Mouse (Mus musculus) gastrocnemius, adult 8-10 months (tissue): Measurements from ENCODE around the gene Pgf. TPM values are rescaled to one million over a fixed set of nuclear protein-coding genes. Genes with fewer than 3 reads are reported as not detected.

Experiments used
- DNase-seq, 2 experiments: peaks; one replicate each; pipeline ENCODE4 v3.0.0; 2022; ENCODE audit warnings: low spot score in 2 of 2
- total RNA-seq, 4 experiments: library from RNA; stranded (reverse); gene quantifications; 2 replicates each; pipeline ENCODE4 v1.2.4; 2022

Gene Pgf
- total RNA-seq, result 1 to 10 TPM in 3 of 4 experiments, under 1 TPM in 1; 0.70 to 2.1 (median 1.5) TPM

GRCm38 (mm10) chr12:85177740-85178239 lies at the start of gene Pgf:
TSS of gene Pgf (minus strand) at chr12:85177790.
- DNase-seq, result no peak

- DNase-seq, result peak; percentile 34 to 58
These were observed 49.6 kb upstream of the Pgf start for GRCm38 (mm10) chr12:85227227-85227626.

- no peak for DNase-seq
These were observed 42.3 kb upstream of the Pgf start for GRCm38 (mm10) chr12:85219905-85220290.

GRCm38 (mm10) chr12:85219236-85219904 lies 41.8 kb upstream of the Pgf start, which contains the start of gene Eif2b2:
TSS of gene Eif2b2 (plus strand) at chr12:85219481.
- DNase-seq, result peak; percentile 98 to 99

GRCm38 (mm10) chr12:85217733-85218310 lies 40.2 kb upstream of the Pgf start:
- no peak for DNase-seq

- no peak for DNase-seq
These were observed 37.4 kb upstream of the Pgf start for GRCm38 (mm10) chr12:85215031-85215430.

- DNase-seq, result no peak
These were observed 31.2 kb upstream of the Pgf start for GRCm38 (mm10) chr12:85208687-85209199.

- DNase-seq, result no peak
These were observed 27.8 kb upstream of the Pgf start for GRCm38 (mm10) chr12:85205425-85205824.

GRCm38 (mm10) chr12:85204105-85204504 lies 26.5 kb upstream of the Pgf start:
- no peak for DNase-seq

GRCm38 (mm10) chr12:85203699-85204098 lies 26.1 kb upstream of the Pgf start:
- no peak for DNase-seq

GRCm38 (mm10) chr12:85202191-85202590 lies 24.6 kb upstream of the Pgf start:
- no peak for DNase-seq

GRCm38 (mm10) chr12:85201830-85202147 lies 24.2 kb upstream of the Pgf start:
- no peak for DNase-seq

- DNase-seq, result no peak
These were observed 23.6 kb upstream of the Pgf start for GRCm38 (mm10) chr12:85200929-85201829.

GRCm38 (mm10) chr12:85199954-85200353 lies 22.4 kb upstream of the Pgf start:
- no peak for DNase-seq

GRCm38 (mm10) chr12:85197936-85198335 lies 20.3 kb upstream of the Pgf start:
- no peak for DNase-seq

- DNase-seq, result no peak
These were observed 19.8 kb upstream of the Pgf start for GRCm38 (mm10) chr12:85197371-85197770.

GRCm38 (mm10) chr12:85196191-85196590 lies 18.6 kb upstream of the Pgf start:
- no peak for DNase-seq

- DNase-seq, result no peak
These were observed 17.5 kb upstream of the Pgf start for GRCm38 (mm10) chr12:85195086-85195485.

GRCm38 (mm10) chr12:85194623-85195018 lies 17.0 kb upstream of the Pgf start:
- DNase-seq, result peak; percentile 83 to 88

GRCm38 (mm10) chr12:85193923-85194622 lies 16.5 kb upstream of the Pgf start:
- DNase-seq, result no peak

GRCm38 (mm10) chr12:85193146-85193545 lies 15.6 kb upstream of the Pgf start:
- DNase-seq, result no peak
